Mouse (Mus musculus): ENCODE measurements around the gene Pam.

- TF ChIP-seq CTCF (conservative IDR thresholded peaks at IDR 0.05; ENCODE audit: low read length) = no peak
- no peak for TF ChIP-seq POU5F1 (IDR thresholded peaks at IDR 0.05; ENCODE audit: borderline replicate concordance, low read length)
Measured at GRCm38 (mm10) chr1:98068177-98068576, 27.3 kb downstream of the Pam start.

Data from E14TG2a.4 (cell line).